Mouse (Mus musculus) embryo, embryonic 10.5 days (tissue): Measurements from ENCODE around the gene Sugp2.

Experiments used
- DNase-seq: peaks from one replicate; pipeline ENCODE4 v3.0.0-alpha.2; 2015; ENCODE audit warnings: low spot score

Sugp2 gene

DNA sequence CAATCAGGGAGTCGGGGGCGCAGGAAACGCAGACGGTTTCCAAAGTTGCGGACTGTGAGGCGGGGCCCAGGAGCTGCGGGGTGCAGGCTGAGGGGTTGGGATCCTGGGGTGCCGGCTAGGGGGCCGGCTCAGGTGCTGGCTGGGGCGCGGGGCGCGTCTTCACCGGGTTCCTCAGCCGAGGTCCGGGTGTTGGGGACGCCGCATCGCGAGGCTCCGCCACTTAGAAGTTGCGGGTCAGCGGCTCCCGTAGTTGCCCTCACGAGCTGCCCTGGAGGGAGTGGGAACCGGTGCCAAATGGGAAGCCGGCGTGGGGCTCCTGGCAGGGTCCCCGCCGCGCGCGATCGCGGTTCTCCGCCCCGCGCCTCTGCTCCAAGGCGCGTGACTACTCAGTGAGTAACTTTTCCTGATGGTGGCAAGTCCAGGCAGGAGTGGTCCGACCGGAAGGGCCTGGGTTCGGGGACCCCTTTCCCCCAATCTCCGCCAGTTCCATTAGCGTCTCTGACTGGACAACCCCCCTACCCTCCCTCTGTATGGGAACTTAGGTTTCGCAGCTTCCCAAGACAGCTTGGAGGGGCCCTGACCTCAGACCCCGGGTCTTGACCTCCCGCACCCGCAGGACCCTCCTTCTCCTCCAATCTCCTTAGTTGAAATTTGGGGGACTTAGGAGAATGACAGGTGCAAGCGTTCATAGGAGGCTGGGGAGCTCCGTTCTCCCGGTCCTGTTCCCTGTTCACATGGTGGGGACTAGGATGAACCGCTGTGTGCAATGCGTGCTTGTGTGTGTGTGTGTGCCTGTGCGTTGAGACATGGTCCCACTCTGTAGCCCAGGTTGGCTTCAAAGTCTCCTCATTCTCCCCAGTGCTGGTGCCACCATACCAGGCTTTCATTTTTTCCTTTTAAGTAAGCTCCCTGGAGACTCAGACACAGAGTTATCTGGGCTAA, 49.4 kb downstream of the Sugp2 start:
- DNase-seq, result peak; percentile 46

DNA sequence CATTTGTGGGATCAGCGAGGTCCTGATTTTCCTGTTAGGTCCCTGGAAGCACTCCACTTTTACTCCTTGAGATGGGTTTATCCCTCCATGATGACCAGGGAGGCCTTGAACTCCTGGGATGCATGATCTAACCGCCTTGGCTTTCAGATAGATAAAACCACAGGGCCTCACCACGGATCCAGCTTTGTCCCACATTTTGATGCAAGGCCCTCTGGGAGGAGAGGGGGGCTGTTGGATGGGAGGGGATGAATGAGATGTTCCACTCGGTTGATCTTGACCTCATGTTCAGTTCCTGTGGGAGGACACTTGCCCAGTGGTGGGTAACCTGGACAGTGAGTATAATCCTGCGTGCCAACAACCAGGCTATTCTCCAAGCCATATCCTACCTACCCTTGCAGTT, 50.4 kb downstream of the Sugp2 start:
- DNase-seq, result no peak

- no peak for DNase-seq
Measured at GRCm38 (mm10) chr8:70285304-70285703, 51.3 kb downstream of the Sugp2 start.

GRCm38 (mm10) chr8:70286737-70287136, 52.7 kb downstream of the Sugp2 start:
- no peak for DNase-seq

GRCm38 (mm10) chr8:70293988-70294405, 60.0 kb downstream of the Sugp2 start:
- DNase-seq, result no peak

DNA sequence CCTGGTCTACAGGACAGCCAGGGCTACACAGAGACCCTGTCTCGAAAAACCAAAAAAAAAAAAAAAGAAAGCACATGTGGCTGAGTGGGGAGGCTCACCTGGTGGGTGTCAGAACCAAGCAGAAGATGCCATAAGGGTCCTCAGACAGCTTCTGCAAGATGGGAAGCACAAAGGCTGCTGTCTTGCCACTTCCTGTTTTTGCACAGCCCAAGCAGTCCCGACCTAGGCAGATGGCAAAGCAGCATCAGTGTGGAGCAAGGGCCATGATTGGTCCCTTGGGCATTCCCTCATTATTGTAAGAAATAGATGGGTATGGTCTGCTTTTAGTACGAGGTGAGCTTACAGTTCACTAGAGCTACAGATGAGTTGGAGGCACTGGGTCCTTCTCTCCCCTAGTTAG, 66.9 kb downstream of the Sugp2 start:
- DNase-seq, result no peak

- peak; percentile 95 for DNase-seq
Measured at GRCm38 (mm10) chr8:70302358-70302890, 68.4 kb downstream of the Sugp2 start, which contains the start of the genes Ddx49 and Cope. Gene Ddx49 (minus strand): TSS chr8:70302489. Gene Cope (plus strand): TSS chr8:70302518.

- DNase-seq, result no peak
Measured at GRCm38 (mm10) chr8:70302901-70303300, 68.9 kb downstream of the Sugp2 start.

DNA sequence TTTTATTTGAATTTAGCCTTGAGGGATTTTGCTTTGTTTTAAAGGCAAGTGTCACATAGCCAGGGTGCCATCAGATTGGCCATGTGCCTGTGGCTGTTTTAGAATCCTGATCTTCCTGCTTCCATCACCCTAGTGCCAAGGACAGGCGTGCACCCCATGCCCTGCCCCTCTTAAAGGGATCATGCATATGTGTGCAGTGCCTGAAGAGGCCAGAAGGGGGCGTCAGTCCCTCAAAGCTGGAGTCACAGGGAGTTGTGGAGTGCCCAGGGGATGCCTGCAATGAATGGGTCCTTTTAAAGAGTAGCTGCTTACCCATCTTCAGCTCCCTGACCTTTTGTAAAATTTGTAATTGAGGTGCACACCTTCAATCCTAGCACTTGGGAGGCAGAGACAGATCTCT, 75.3 kb downstream of the Sugp2 start:
- DNase-seq, result peak; percentile 64

DNA sequence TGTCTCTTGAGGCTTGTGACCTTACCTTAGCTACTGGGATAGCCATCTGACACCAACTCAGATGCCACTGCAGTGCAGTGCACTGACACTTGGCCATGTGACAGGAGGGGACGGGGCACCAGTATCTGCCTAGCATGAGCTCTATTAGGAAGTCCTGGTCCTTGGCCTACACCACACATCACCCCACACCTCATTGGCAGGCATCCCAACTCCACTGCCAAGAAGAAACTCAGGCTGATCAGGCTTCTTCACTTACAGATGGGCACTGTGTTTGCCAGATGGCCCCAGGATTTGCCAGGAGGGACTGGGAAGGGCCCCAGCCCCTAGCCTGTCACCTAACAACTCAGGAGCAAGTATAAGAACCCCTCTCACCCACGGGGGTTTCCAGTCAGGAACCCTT, 79.4 kb downstream of the Sugp2 start:
- DNase-seq, result no peak

DNA sequence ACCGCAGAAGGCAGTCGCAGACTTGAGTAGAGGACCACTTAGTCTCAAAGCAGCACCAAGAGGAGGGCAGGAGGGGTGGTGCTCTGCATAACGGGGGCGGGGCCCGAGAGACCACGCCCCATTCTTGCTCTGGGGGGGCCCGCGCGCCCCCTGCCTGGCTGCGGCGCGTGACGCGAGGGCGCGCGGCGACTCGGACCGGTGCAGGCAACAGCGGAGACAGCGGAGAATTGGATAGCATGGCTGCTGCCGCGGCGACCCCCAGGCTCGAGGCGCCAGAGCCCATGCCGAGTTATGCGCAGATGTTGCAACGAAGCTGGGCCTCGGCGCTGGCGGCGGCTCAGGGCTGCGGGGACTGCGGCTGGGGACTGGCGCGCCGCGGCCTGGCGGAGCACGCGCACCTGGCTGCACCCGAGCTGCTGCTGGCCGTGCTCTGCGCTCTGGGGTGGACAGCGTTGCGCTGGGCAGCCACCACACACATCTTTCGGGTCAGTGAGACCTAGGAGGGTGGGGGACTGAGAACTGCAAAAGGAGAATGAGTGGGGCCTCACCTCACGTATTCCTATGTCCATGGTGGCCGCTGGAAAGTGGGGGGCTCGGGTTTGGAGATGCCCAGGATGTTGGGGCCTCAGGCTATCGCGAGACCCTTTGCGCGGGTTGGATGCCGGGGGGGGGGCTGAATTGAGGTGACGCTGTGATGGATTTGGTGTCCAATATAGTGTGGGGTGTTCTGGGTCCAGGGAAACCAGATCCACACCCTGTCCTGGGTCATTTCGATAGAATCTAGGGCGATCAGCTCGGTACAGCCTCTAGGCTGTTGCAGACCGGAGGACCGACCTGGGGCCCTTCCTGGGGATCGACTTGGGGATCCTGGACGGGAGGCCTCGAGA, 81.8 kb downstream of the Sugp2 start, which contains the start of gene Cers1:
Gene Cers1 (plus strand): TSS at position 152 of the 887 bp plus-strand sequence.
- DNase-seq, result peak; percentile 80

GRCm38 (mm10) chr8:70316511-70317504, 82.8 kb downstream of the Sugp2 start:
- DNase-seq, result peak; percentile 93

DNA sequence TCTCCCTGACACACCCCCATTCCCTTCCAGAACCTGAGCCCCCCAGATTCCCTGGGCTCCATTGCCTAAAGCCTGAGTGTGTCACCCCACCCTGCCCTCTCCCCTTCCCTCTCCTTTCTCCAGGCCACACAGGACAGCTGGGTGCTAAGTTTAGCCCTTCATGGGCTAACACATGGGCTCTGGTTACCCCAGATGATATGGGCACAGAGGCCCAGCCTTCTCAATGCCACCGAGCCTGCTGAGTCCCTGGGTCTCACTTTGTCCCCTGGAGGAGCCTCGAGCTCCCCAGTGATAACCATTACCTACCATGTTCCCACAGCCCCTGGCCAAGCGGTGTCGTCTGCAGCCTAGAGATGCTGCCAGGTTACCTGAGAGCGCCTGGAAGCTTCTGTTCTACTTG, 83.8 kb downstream of the Sugp2 start:
- DNase-seq, result no peak

DNA sequence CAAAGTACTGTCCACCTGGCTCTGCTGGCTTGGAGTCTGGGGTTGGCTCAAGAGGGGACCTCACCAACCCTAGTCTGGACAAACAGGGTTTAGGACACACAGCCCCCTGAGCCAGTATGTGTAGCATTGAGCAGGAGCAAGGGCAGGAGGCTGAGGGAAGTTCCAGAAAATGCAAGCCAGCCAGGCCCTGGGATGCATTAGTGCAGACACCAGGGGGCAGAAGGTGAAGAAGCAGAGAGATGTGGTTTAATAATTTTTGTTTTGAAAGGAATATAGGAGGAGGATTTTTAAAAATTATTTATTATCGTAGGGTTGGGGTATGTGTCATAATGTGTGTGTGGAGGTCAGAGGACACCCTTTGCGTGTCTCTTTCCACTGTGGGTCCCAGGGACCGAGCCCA, 89.7 kb downstream of the Sugp2 start:
- no peak for DNase-seq

DNA sequence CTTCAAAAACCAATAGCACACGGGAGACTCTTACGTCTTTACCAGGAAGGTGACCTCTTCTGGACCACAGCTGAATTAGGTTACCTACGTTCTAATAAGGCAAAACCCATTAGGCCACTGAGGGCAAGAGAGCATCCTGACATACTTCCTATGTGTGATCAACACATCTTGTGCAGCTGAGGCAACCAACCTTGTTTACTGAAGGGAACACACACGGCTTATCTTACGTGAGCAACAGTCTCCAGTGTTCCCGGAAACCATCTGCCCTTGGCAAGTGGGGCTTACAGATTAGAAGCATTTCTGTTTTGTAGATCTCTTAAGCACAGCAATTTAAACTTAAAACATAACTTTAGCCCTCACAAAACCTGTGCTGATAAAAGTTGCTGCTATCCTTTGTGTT, 93.5 kb downstream of the Sugp2 start:
- no peak for DNase-seq

GRCm38 (mm10) chr8:70329124-70329834, 95.3 kb downstream of the Sugp2 start, which contains the start of gene Gdf1:
Gene Gdf1 (plus strand): TSS chr8:70329817.
- DNase-seq, result peak; percentile 60
